Mouse (Mus musculus) thymus, adult 2 months (tissue): ENCODE data around the gene Sorbs1.

Experiments
- CTCF ChIP-seq: fragments of 200-500 bp; IDR thresholded peaks from 2 replicates; pipeline ENCODE4 v1.5.1; 2012; ENCODE audit warnings: mild to moderate bottlenecking, control low read depth, low read length, moderate library complexity, borderline replicate concordance; ENCODE audit not compliant: control insufficient read depth, poor library complexity, insufficient read depth; ENCODE audit errors: extremely low read depth
- POLR2A ChIP-seq: fragments of 200-500 bp; IDR thresholded peaks from 2 replicates; pipeline ENCODE4 v1.6.1; 2012; ENCODE audit warnings: mild to moderate bottlenecking, low read length, control low read depth, moderate library complexity; ENCODE audit not compliant: control insufficient read depth, poor library complexity, insufficient read depth; ENCODE audit errors: extremely low read depth

DNA sequence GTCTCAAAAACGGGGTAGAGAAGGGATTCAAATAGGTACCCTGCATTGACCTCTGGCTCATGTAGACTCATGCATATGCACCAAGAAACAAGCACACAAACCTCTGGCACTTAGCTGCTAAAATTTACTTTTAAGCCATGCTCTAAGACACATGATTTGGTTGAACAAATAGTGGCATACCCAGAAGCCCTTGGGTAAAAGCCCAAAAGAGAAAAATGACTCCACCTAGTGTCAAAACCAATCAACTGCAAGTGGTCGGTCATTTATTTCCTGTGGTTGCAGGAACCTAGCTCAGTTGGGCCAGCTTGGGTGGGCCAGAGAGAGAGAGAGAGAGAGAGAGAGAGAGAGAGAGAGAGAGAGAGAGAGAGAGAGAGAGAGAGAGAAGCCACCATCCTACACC is 109.0 kb downstream of the Sorbs1 start:
- no peak for TF ChIP-seq POLR2A
- no peak for TF ChIP-seq CTCF
